Mouse (Mus musculus) intestine, postnatal 0 days (tissue): ENCODE measurements around the gene Myl7. TPM values are rescaled to one million over a fixed set of nuclear protein-coding genes. Genes with fewer than 3 reads are reported as not detected.
"Not testable (repeated sequence)": the region's sequence is repeated elsewhere in the genome, so short reads cannot be mapped to it uniquely, and the experiment has no call there.

ENCODE experiments used
- ATAC-seq: fragments of 200-750 bp; cut with Nextera tagmentation; 2 replicates; pipeline ENCODE4 v1.8.0; 2017; ENCODE audit warnings: mild to moderate bottlenecking, moderate TSS enrichment, moderate library complexity
- H3K27ac ChIP-seq: fragments of 300-500 bp; sonication (generic); 2 replicates; pipeline ENCODE4 v1.5.1; 2014; ENCODE audit warnings: mild to moderate bottlenecking, low read depth, low read length, moderate library complexity
- H3K27me3 ChIP-seq: fragments of 300-500 bp; sonication (generic); replicated peaks from 2 replicates; pipeline ENCODE4 v1.6.1; 2014; ENCODE audit warnings: low read length, mixed read lengths; ENCODE audit not compliant: control insufficient read depth, insufficient read depth
- H3K36me3 ChIP-seq: fragments of 300-500 bp; sonication (generic); 2 replicates; pipeline ENCODE4 v1.6.1; 2014; ENCODE audit warnings: mild to moderate bottlenecking, moderate library complexity; ENCODE audit not compliant: control insufficient read depth, insufficient read depth
- H3K4me1 ChIP-seq: fragments of 300-500 bp; sonication (generic); replicated peaks from 2 replicates; pipeline ENCODE4 v1.6.1; 2014; ENCODE audit warnings: antibody characterized with exemption, low read length, mixed read lengths; ENCODE audit not compliant: control insufficient read depth, insufficient read depth
- H3K4me2 ChIP-seq: fragments of 300-500 bp; sonication (generic); replicated peaks from 2 replicates; pipeline ENCODE4 v1.6.1; 2014; ENCODE audit warnings: low read depth, mild to moderate bottlenecking, moderate library complexity
- H3K4me3 ChIP-seq: fragments of 300-500 bp; sonication (generic); 2 replicates; pipeline ENCODE4 v1.5.1; 2014; ENCODE audit warnings: low read depth, low read length
- H3K9ac ChIP-seq: fragments of 300-500 bp; sonication (generic); 2 replicates; pipeline ENCODE4 v1.6.1; 2014; ENCODE audit warnings: mild to moderate bottlenecking, low read depth, low read length
- H3K9me3 ChIP-seq: fragments of 300-500 bp; sonication (generic); 2 replicates; pipeline ENCODE4 v1.6.1; 2016; ENCODE audit warnings: mixed run types; ENCODE audit not compliant: control insufficient read depth
- CTCF ChIP-seq: sonication (generic); IDR thresholded peaks from 2 replicates; pipeline ENCODE4 v1.5.1; 2016; ENCODE audit warnings: low read depth, mild to moderate bottlenecking, control low read depth, antibody characterized with exemption, moderate library complexity
- WGBS: fragments of 180-500 bp; shearing (Covaris S2); extraction: QIAGEN DNeasy Blood & Tissue Kit; methylation state at CpG from one replicate; pipeline ENCODE4 v1.1.7; 2014; 5-methylcytosine and 5-hydroxymethylcytosine counted together
- polyA plus RNA-seq: library from polyadenylated mRNA; unstranded; fragments of >200 nt; fragmentation: Nextera tagmentation; extraction: Ambion mirVana; gene quantifications from 2 replicates; pipeline ENCODE4 v1.2.1, GENCODE M21; 2015

Gene Myl7
- polyA plus RNA-seq, 1 experiment from 2014 or later: 20.9 TPM

DNA sequence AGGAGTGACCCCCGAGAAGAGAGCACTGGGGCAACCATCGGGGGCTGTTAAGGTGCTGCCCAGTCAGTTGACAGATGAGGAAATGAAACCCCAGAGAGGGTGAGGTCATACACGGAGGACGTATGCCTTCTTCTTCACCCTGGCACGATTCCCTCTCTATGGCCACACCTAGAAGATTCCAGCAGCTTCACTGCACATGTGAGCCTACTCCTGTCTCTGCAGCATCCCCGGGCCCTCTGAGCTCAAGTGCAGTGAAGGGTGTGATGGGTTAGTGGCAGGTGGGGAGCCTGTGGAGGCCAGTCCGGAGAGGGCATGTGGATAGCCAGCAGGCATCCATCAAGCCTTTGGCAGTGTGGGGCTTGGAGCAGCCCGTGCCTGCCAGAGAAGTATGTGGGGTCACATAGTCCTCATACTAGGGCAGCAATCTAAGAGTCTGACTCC lies 6.4 kb downstream of the Myl7 start:
- no peak for TF ChIP-seq CTCF
- Histone ChIP-seq H3K9ac (no peak overlapping the region), H3K36me3 (no peaks in the 10 kb centered on the region), H3K4me1 (peaks cover 9% of the 10 kb centered on the region; the same call in 1 of the 2 replicates), H3K4me3 (no peak overlapping the region), H3K27me3 (no peaks in the 10 kb centered on the region), H3K27ac (no peak overlapping the region), H3K4me2 (no peak overlapping the region), H3K9me3 (no peaks in the 10 kb centered on the region)
- ATAC-seq: peak; percentile 13; the same call in 1 of the 2 replicates
- 31% methylated on average over 8 of the region's 8 CpGs for WGBS

DNA sequence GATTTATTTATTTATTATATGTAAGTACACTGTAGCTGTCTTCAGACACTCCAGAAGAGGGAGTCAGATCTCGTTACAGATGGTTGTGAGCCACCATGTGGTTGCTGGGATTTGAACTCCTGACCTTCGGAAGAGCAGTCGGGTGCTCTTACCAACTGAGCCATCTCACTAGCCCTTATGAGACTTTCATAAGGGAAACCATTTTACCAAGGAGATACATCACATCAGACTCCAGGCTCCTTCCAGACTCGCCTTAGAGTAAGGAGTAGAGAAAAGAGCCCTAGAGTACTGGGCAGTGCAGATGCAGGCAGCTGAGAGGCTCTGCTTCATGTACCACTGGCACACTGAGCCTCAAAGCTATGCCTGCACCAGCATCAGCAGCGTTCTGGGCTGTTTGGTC lies 10.0 kb downstream of the Myl7 start:
- not testable (repeated sequence) for ATAC-seq, H3K4me1 ChIP-seq, H3K36me3 ChIP-seq, H3K9ac ChIP-seq, H3K9me3 ChIP-seq, H3K4me2 ChIP-seq, H3K27me3 ChIP-seq, H3K27ac ChIP-seq, H3K4me3 ChIP-seq
- WGBS: 76% methylated on average over 5 of the region's 5 CpGs

DNA sequence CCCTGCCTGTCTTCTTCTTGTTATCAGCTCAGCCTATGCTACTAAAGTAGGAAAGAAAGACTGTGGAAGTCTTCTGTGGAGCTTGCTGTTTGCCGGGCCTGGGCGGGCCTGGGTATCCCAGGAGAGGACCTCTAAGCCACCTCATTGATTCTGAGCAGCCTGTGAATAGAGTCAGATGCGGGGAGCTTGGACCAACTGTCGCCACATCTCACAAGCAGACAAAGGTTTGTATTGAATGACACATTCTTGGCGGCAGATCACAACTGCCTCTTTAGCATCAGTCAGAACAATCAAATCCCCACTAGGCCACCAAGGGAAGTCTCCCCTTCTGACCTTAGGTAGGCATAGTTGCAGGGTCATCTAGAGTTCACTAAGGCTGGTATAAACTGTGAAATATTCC lies 11.3 kb downstream of the Myl7 start:
- no peaks in the 10 kb centered on the region; the same call in 1 of the 2 replicates for H3K4me1 ChIP-seq
- no peak overlapping the region for H3K27ac ChIP-seq
- no peaks in the 10 kb centered on the region for H3K36me3 ChIP-seq
- no peak overlapping the region for H3K4me3 ChIP-seq
- ATAC-seq: no peak
- H3K27me3 ChIP-seq: no peaks in the 10 kb centered on the region
- no peak overlapping the region for H3K4me2 ChIP-seq
- no peak for TF ChIP-seq CTCF
- H3K9ac ChIP-seq: no peak overlapping the region
- no peaks in the 10 kb centered on the region for H3K9me3 ChIP-seq
- WGBS: 75% methylated on average over 5 of the region's 5 CpGs

DNA sequence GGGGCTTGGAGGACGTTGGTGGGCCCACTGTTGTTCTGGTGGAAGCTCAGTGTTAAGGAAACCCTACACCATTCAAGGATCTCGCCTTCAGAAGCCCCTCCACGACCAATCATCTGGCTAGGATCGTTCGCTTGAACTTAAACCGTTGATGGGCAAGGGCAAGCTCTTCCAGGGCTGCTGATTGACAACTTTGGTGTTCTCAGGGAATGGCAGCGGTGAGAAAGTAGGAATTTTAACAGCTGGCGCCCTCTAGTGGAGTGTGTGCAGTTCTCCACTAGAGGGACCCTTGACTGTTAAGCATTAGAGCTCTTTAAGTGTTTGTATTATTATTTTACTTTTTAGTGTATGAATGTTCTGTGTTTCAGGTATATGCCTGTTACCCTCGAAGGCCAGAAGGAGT lies 12.4 kb downstream of the Myl7 start:
- Histone ChIP-seq H3K4me1 (no peaks in the 10 kb centered on the region), H3K9me3 (no peaks in the 10 kb centered on the region), H3K4me2 (no peak overlapping the region), H3K4me3 (no peak overlapping the region), H3K9ac (no peak overlapping the region), H3K27me3 (no peaks in the 10 kb centered on the region), H3K36me3 (no peaks in the 10 kb centered on the region), H3K27ac (no peak overlapping the region)
- 20% methylated on average over 9 of the region's 9 CpGs for WGBS
- peak; percentile 94 for TF ChIP-seq CTCF
- peak; percentile 34; the same call in 1 of the 2 replicates for ATAC-seq

DNA sequence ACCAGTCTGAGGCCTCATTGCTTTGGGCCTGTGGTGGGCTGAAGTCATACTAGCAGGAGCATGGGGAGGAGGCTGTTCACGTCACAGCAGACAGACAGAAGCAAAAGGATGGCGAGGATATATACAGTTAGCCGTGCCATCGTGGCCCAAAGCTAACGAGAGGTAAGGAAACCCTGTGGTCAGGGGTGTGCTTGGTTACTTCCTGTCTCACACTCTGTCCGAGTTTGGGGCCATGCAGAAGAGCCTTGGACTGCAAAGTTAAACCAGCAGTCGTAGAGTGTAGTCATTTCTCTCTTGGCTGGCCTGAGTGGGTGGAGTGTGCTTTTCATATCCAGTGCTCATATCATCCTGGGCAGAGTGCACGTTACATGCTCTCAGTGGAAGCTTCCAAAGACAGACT lies 16.1 kb downstream of the Myl7 start:
- Histone ChIP-seq H3K9me3 (no peaks in the 10 kb centered on the region), H3K27ac (no peak overlapping the region), H3K4me1 (0 out of 2 replicates have a peak, but pooled peaks cover 3% of the 10 kb centered on the region), H3K9ac (no peak overlapping the region), H3K27me3 (no peaks in the 10 kb centered on the region), H3K4me3 (no peak overlapping the region), H3K4me2 (no peak overlapping the region), H3K36me3 (no peaks in the 10 kb centered on the region)
- TF ChIP-seq CTCF: no peak
- no peak for ATAC-seq
- 66% methylated on average over 8 of the region's 8 CpGs for WGBS

DNA sequence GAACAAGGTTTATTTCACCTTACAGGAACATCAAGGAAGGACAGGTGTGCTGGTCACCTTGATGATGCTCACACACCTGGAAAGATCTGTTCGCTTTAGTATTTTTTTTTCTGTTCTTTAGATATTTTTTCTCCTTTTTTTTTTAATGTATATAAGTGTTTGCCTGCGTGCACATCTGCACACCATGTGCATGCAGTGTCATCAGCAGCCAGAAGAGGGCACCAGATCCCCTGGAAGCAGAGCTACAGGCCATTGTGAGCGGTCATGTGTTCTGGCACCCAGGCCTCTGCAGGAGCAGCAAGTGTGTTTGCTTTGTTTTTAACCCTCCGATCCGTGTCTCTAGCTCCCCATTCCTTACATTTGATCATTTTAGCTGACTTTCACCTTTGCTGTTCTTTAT lies 18.7 kb downstream of the Myl7 start:
- 0 out of 2 replicates have a peak, but pooled peaks cover 3% of the 10 kb centered on the region for H3K4me1 ChIP-seq
- 71% methylated on average over 5 of the region's 5 CpGs for WGBS
- no peak overlapping the region for H3K27ac ChIP-seq
- no peaks in the 10 kb centered on the region for H3K9me3 ChIP-seq
- no peak overlapping the region for H3K9ac ChIP-seq
- no peak overlapping the region for H3K4me3 ChIP-seq
- H3K4me2 ChIP-seq: no peak overlapping the region
- no peak for ATAC-seq
- H3K27me3 ChIP-seq: no peaks in the 10 kb centered on the region
- H3K36me3 ChIP-seq: peaks cover 3% of the 10 kb centered on the region; the same call in 1 of the 2 replicates
- TF ChIP-seq CTCF: peak; percentile 85

DNA sequence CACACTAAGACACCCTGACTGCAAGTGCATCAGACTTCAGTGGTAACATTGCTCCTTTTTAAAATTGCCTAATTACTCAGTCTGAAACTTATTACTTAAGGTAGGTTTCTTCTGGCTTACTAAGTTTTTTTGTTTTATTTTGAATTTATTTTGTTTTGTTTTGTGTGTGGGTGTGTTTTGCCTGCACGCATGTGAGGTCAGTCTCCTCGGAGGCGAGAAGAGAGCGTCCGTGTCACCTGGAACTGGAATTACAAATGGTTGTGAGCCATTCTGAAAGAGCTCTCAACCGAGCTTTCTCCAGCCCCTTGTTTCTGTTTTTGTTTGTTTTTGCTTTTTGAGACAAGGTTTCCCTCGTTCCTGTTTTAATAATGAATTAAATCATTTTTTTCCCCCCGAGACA lies 19.9 kb downstream of the Myl7 start:
- H3K4me3 ChIP-seq: peak overlapping the region; percentile 61
- H3K27ac ChIP-seq: no peak overlapping the region
- 0 out of 2 replicates have a peak, but pooled peaks cover 3% of the 10 kb centered on the region for H3K4me1 ChIP-seq
- WGBS: 33% methylated on average over 8 of the region's 8 CpGs
- 0 out of 2 replicates have a peak, but pooled peaks have one; percentile 1 for ATAC-seq
- TF ChIP-seq CTCF: no peak
- H3K27me3 ChIP-seq: no peaks in the 10 kb centered on the region
- H3K4me2 ChIP-seq: peak overlapping the region; percentile 81
- 0 out of 2 replicates have a peak overlapping the region, but pooled peaks have one; percentile 8 for H3K9ac ChIP-seq
- no peaks in the 10 kb centered on the region for H3K9me3 ChIP-seq
- peaks cover 15% of the 10 kb centered on the region; the same call in 1 of the 2 replicates for H3K36me3 ChIP-seq
